8 mouse cellular contexts compared by ENCODE assay signal in genomic region chr16:29813411-29814038, GRCm38 (mm10).
DNase-seq lines count a peak whose midpoint lies in the region; ATAC-seq and TF ChIP-seq lines count a peak whose summit lies in the region.

No protein-coding gene starts in this region.

- H3K27ac ChIP-seq in heart, embryonic 10.5 days, result peak overlapping the region; percentile 97
- H3K27ac ChIP-seq in forebrain, embryonic 12.5 days, result peak overlapping the region; percentile 70
- H3K27ac ChIP-seq in hindbrain, embryonic 16.5 days (ENCODE audit: low read depth, low read length), result peak overlapping the region; percentile 90
- peak overlapping the region; percentile 92 for H3K27ac ChIP-seq in limb, embryonic 14.5 days (replicated peaks; ENCODE audit: low read depth, low read length)
- peak overlapping the region; percentile 92 for H3K27ac ChIP-seq in neural tube, embryonic 13.5 days (replicated peaks)

- H3K4me1 ChIP-seq in heart, embryonic 10.5 days, result peaks cover 42% of the 10 kb centered on the region
- H3K4me1 ChIP-seq in forebrain, embryonic 12.5 days, result peaks cover 32% of the 10 kb centered on the region
- peaks cover 12% of the 10 kb centered on the region for H3K4me1 ChIP-seq in hindbrain, embryonic 16.5 days (ENCODE audit: control insufficient read depth, insufficient read depth, low read depth, low read length)
- peaks cover 13% of the 10 kb centered on the region for H3K4me1 ChIP-seq in limb, embryonic 14.5 days (ENCODE audit: control insufficient read depth, insufficient read depth, low read length)
- peaks cover 40% of the 10 kb centered on the region for H3K4me1 ChIP-seq in neural tube, embryonic 13.5 days (replicated peaks)

- no peak for TF ChIP-seq CTCF in brain, embryonic 14.5 days (IDR thresholded peaks at IDR 0.05; ENCODE audit: borderline replicate concordance, extremely low read depth, insufficient read depth, insufficient read length)

- H3K4me2 ChIP-seq in forebrain, embryonic 12.5 days, result peak overlapping the region; percentile 93
- H3K4me2 ChIP-seq in hindbrain, embryonic 16.5 days (ENCODE audit: low read length), result peak overlapping the region; percentile 99
- H3K4me2 ChIP-seq in limb, embryonic 14.5 days (replicated peaks; ENCODE audit: low read depth, low read length, severe bottlenecking), result peak overlapping the region; percentile 99
- H3K4me2 ChIP-seq in neural tube, embryonic 13.5 days, result peak overlapping the region; percentile 98

- ATAC-seq in forebrain, embryonic 12.5 days (ENCODE audit: low FRiP score), result peak; percentile 66
- peak; percentile 81 for ATAC-seq in hindbrain, embryonic 16.5 days
- ATAC-seq in limb, embryonic 14.5 days (ENCODE audit: low FRiP score, low read depth), result peak; percentile 50
- peak; percentile 76 for ATAC-seq in neural tube, embryonic 13.5 days (ENCODE audit: low read depth)

- DNase-seq in heart, embryonic 10.5 days (ENCODE audit: low spot score), result no peak
- DNase-seq in heart, adult 9 months (ENCODE audit: low spot score in 2 of 2), result no peak
- DNase-seq in brain, embryonic 14.5 days (ENCODE audit: low read depth), result peak; percentile 90
- peak; percentile 32 for DNase-seq in limb, embryonic 14.5 days (ENCODE audit: low spot score)
- peak; percentile 71 for DNase-seq in thymus, postnatal 4 days

- peak; percentile 28; the same call in 1 of the 2 replicates for TF ChIP-seq POLR2A in brain, embryonic 14.5 days (IDR thresholded peaks at IDR 0.05; ENCODE audit: borderline replicate concordance, extremely low read depth, insufficient read depth, insufficient read length, poor library complexity, severe bottlenecking)
- TF ChIP-seq POLR2A in limb, embryonic 14.5 days (IDR thresholded peaks at IDR 0.05; ENCODE audit: borderline replicate concordance, extremely low read depth, insufficient read depth, insufficient read length), result no peak

- H3K27me3 ChIP-seq in heart, embryonic 10.5 days (ENCODE audit: insufficient read depth, poor library complexity, severe bottlenecking), result peaks cover 75% of the 10 kb centered on the region
- peaks cover 39% of the 10 kb centered on the region for H3K27me3 ChIP-seq in forebrain, embryonic 12.5 days
- H3K27me3 ChIP-seq in hindbrain, embryonic 16.5 days (replicated peaks; ENCODE audit: control insufficient read depth, insufficient read depth, low read length), result no peaks in the 10 kb centered on the region
- no peaks in the 10 kb centered on the region for H3K27me3 ChIP-seq in limb, embryonic 14.5 days (ENCODE audit: control insufficient read depth, insufficient read depth, low read length)
- peaks cover 64% of the 10 kb centered on the region for H3K27me3 ChIP-seq in neural tube, embryonic 13.5 days

- peak overlapping the region; percentile 86 for H3K9ac ChIP-seq in forebrain, embryonic 12.5 days
- H3K9ac ChIP-seq in hindbrain, embryonic 16.5 days (ENCODE audit: low read depth, low read length), result peak overlapping the region; percentile 94
- peak overlapping the region; percentile 86 for H3K9ac ChIP-seq in limb, embryonic 14.5 days (ENCODE audit: low read depth, low read length, severe bottlenecking)
- H3K9ac ChIP-seq in neural tube, embryonic 13.5 days, result peak overlapping the region; percentile 92

- 4% methylated on average over 31 of the region's 31 CpGs for WGBS in heart, embryonic 10.5 days
- 3% methylated on average over 31 of the region's 31 CpGs for WGBS in forebrain, embryonic 12.5 days
- WGBS in hindbrain, embryonic 16.5 days, result 2% methylated on average over 31 of the region's 31 CpGs
- 4% methylated on average over 23 of the region's 31 CpGs for WGBS in limb, embryonic 14.5 days
- 3% methylated on average over 31 of the region's 31 CpGs for WGBS in neural tube, embryonic 13.5 days

- H3K9me3 ChIP-seq in heart, embryonic 10.5 days, result no peaks in the 10 kb centered on the region
- no peaks in the 10 kb centered on the region for H3K9me3 ChIP-seq in forebrain, embryonic 12.5 days
- no peaks in the 10 kb centered on the region for H3K9me3 ChIP-seq in hindbrain, embryonic 16.5 days (ENCODE audit: control insufficient read depth, low read length)
- H3K9me3 ChIP-seq in limb, embryonic 14.5 days (ENCODE audit: control insufficient read depth, low read length), result no peaks in the 10 kb centered on the region
- no peaks in the 10 kb centered on the region for H3K9me3 ChIP-seq in neural tube, embryonic 13.5 days

- no peaks in the 10 kb centered on the region for H3K36me3 ChIP-seq in heart, embryonic 10.5 days
- H3K36me3 ChIP-seq in forebrain, embryonic 12.5 days (replicated peaks), result no peaks in the 10 kb centered on the region
- H3K36me3 ChIP-seq in hindbrain, embryonic 16.5 days (ENCODE audit: control insufficient read depth, insufficient read depth, low read length), result no peaks in the 10 kb centered on the region
- H3K36me3 ChIP-seq in limb, embryonic 14.5 days (ENCODE audit: control insufficient read depth, insufficient read depth, low read length), result no peaks in the 10 kb centered on the region
- H3K36me3 ChIP-seq in neural tube, embryonic 13.5 days, result no peaks in the 10 kb centered on the region

- peak overlapping the region; percentile 76 for H3K4me3 ChIP-seq in heart, embryonic 10.5 days
- peak overlapping the region; percentile 54 for H3K4me3 ChIP-seq in forebrain, embryonic 12.5 days (replicated peaks)
- H3K4me3 ChIP-seq in hindbrain, embryonic 16.5 days (ENCODE audit: low read length), result peak overlapping the region; percentile 62
- H3K4me3 ChIP-seq in limb, embryonic 14.5 days (replicated peaks; ENCODE audit: low read length), result peak overlapping the region; percentile 52
- peak overlapping the region; percentile 57 for H3K4me3 ChIP-seq in neural tube, embryonic 13.5 days

Comparison
In these comparisons a context has a peak if more than half of its experiments do, and no peak if none do; other contexts are left out.
1. DNase-seq: peak in brain, embryonic 14.5 days (single experiment), limb, embryonic 14.5 days (single experiment) and thymus, postnatal 4 days (single experiment); none in heart, embryonic 10.5 days (single experiment) and heart, adult 9 months (0 of 2).
2. Peak in every context shown above with its lines, with median percentiles within 50 percentile points of each other: H3K27ac ChIP-seq, H3K4me3 ChIP-seq, ATAC-seq, H3K4me2 ChIP-seq and H3K9ac ChIP-seq.